Mouse (Mus musculus) MEL (cell line): ENCODE measurements around the gene Rnf166. TPM values are rescaled to one million over a fixed set of nuclear protein-coding genes. Genes with fewer than 3 reads are reported as not detected.

Experiments used
- DNase-seq: peaks from one replicate; pipeline ENCODE4 v3.0.0; 2011; ENCODE audit warnings: low read depth, low spot score
- H3K27ac ChIP-seq: 2 replicates; pipeline ENCODE4 v1.5.1; 2012; ENCODE audit warnings: low read depth, mild to moderate bottlenecking, control low read depth, low read length, moderate library complexity; ENCODE audit not compliant: control insufficient read depth
- H3K27me3 ChIP-seq, 2 experiments: fragments of 150-350 bp in 1 of 2; sonication (generic) in 1 of 2; 2 replicates each; pipeline ENCODE4 v1.6.1; 2012; ENCODE audit warnings: low read length in 2 of 2, mild to moderate bottlenecking in 2 of 2, improper control_type of control experiment in 1 of 2, moderate library complexity in 1 of 2; ENCODE audit not compliant: insufficient read depth in 2 of 2, control insufficient read depth in 1 of 2
- H3K36me3 ChIP-seq, 2 experiments: 2 replicates each; pipeline ENCODE4 v1.6.1; 2012 to 2014; ENCODE audit warnings: low read length in 2 of 2, improper control_type of control experiment in 1 of 2, inconsistent platforms in 1 of 2, mild to moderate bottlenecking in 1 of 2; ENCODE audit not compliant: insufficient read depth in 2 of 2, control insufficient read depth in 1 of 2
- H3K4me1 ChIP-seq, 2 experiments: fragments of 150-350 bp in 1 of 2; sonication (generic) in 1 of 2; 2 replicates each; pipeline ENCODE4 v1.6.1; 2012; ENCODE audit warnings: low read length in 2 of 2, improper control_type of control experiment in 1 of 2, mild to moderate bottlenecking in 1 of 2; ENCODE audit not compliant: insufficient read depth in 2 of 2, control insufficient read depth in 1 of 2
- H3K4me3 ChIP-seq, 2 experiments: fragments of 150-350 bp in 1 of 2; sonication (generic) in 1 of 2; 2 replicates each; pipeline ENCODE4 v1.5.1; 2012; ENCODE audit warnings: low read depth in 2 of 2, low read length in 2 of 2, mild to moderate bottlenecking in 2 of 2, moderate library complexity in 2 of 2, control low read depth in 1 of 2, improper control_type of control experiment in 1 of 2; ENCODE audit not compliant: control insufficient read depth in 1 of 2, insufficient read depth in 1 of 2
- H3K79me2 ChIP-seq: 2 replicates; pipeline ENCODE4 v1.6.1; 2012; ENCODE audit warnings: mild to moderate bottlenecking, low read length, moderate library complexity; ENCODE audit not compliant: control insufficient read depth, poor library complexity, insufficient read depth
- H3K9ac ChIP-seq: 2 replicates; pipeline ENCODE4 v1.6.1; 2012; ENCODE audit warnings: low read depth, mild to moderate bottlenecking, control low read depth, low read length, moderate library complexity; ENCODE audit not compliant: control insufficient read depth, poor library complexity, severe bottlenecking
- H3K9me3 ChIP-seq: fragments of 150-350 bp; sonication (generic); replicated peaks from 2 replicates; pipeline ENCODE4 v1.6.1; 2012; ENCODE audit warnings: mild to moderate bottlenecking, low read length, improper control_type of control experiment, moderate library complexity; ENCODE audit not compliant: insufficient read depth
- CTCF ChIP-seq, 3 experiments: IDR thresholded peaks in 2 of 3; conservative IDR thresholded peaks in 1 of 3; 2 replicates each; pipeline ENCODE4 v1.5.1; 2011 to 2012; ENCODE audit warnings: low read length in 3 of 3, low read depth in 2 of 3, mild to moderate bottlenecking in 2 of 3, improper control_type of control experiment in 1 of 3, inconsistent platforms in 1 of 3, mixed read lengths in 1 of 3, moderate library complexity in 1 of 3; ENCODE audit not compliant: control insufficient read depth in 1 of 3, insufficient read depth in 1 of 3, poor library complexity in 1 of 3, severe bottlenecking in 1 of 3
- ELF1 ChIP-seq: IDR thresholded peaks from 2 replicates; pipeline ENCODE4 v1.6.1; 2014; ENCODE audit warnings: low read depth, mild to moderate bottlenecking, inconsistent platforms, low read length, improper control_type of control experiment, moderate library complexity
- ETS1 ChIP-seq: IDR thresholded peaks from 2 replicates; pipeline ENCODE4 v1.6.1; 2012; ENCODE audit warnings: low read depth, mild to moderate bottlenecking, inconsistent platforms, low read length, improper control_type of control experiment, moderate library complexity
- HCFC1 ChIP-seq: IDR thresholded peaks from 2 replicates; pipeline ENCODE4 v1.6.1; 2012; ENCODE audit warnings: low read depth, mild to moderate bottlenecking, inconsistent platforms, low read length, improper control_type of control experiment, moderate library complexity
- MAX ChIP-seq: IDR thresholded peaks from 2 replicates; pipeline ENCODE4 v1.6.1; 2011; ENCODE audit warnings: low read length, improper control_type of control experiment
- MXI1 ChIP-seq: IDR thresholded peaks from 2 replicates; pipeline ENCODE4 v1.6.1; 2011; ENCODE audit warnings: mild to moderate bottlenecking, low read depth, low read length, improper control_type of control experiment
- MYC ChIP-seq: IDR thresholded peaks from 2 replicates; pipeline ENCODE4 v1.6.1; 2011; ENCODE audit warnings: low read depth, mild to moderate bottlenecking, low read length, improper control_type of control experiment, moderate library complexity
- NELFE ChIP-seq: IDR thresholded peaks from 2 replicates; pipeline ENCODE4 v1.6.1; 2011; ENCODE audit warnings: low read depth, low read length, improper control_type of control experiment
- NRF1 ChIP-seq: IDR thresholded peaks from 2 replicates; pipeline ENCODE4 v1.6.1; 2014; ENCODE audit warnings: low read depth, mild to moderate bottlenecking, inconsistent platforms, low read length, improper control_type of control experiment, moderate library complexity; ENCODE audit not compliant: poor library complexity, insufficient read depth, severe bottlenecking
- POLR2A ChIP-seq, 2 experiments: IDR thresholded peaks; 2 replicates each; pipeline ENCODE4 v1.6.1; 2011 to 2012; ENCODE audit warnings: low read length in 2 of 2, mild to moderate bottlenecking in 2 of 2, control low read depth in 1 of 2, improper control_type of control experiment in 1 of 2, low read depth in 1 of 2, moderate library complexity in 1 of 2; ENCODE audit not compliant: control insufficient read depth in 1 of 2, insufficient read depth in 1 of 2, poor library complexity in 1 of 2
- POLR2AphosphoS2 ChIP-seq: IDR thresholded peaks from 2 replicates; pipeline ENCODE4 v1.6.1; 2011; ENCODE audit warnings: low read length, improper control_type of control experiment
- POLR2AphosphoS5 ChIP-seq: IDR thresholded peaks from 2 replicates; pipeline ENCODE4 v1.6.1; 2012; ENCODE audit warnings: low read depth, borderline replicate concordance, mild to moderate bottlenecking, inconsistent platforms, low read length, moderate library complexity, mixed read lengths
- SIN3A ChIP-seq: IDR thresholded peaks from 2 replicates; pipeline ENCODE4 v1.6.1; 2012; ENCODE audit warnings: low read length, improper control_type of control experiment, inconsistent platforms
- SMC3 ChIP-seq: IDR thresholded peaks from 2 replicates; pipeline ENCODE4 v1.6.1; 2011; ENCODE audit warnings: low read depth, low read length, improper control_type of control experiment
- TAL1 ChIP-seq: IDR thresholded peaks from 2 replicates; pipeline ENCODE4 v1.6.1; 2012; ENCODE audit warnings: mild to moderate bottlenecking, inconsistent platforms, low read length, moderate library complexity, mixed read lengths
- TBP ChIP-seq: IDR thresholded peaks from 2 replicates; pipeline ENCODE4 v1.8.0; 2011; ENCODE audit warnings: low read depth, low read length, improper control_type of control experiment
- TCF12 ChIP-seq: IDR thresholded peaks from 2 replicates; pipeline ENCODE4 v1.6.1; 2014; ENCODE audit warnings: low read depth, mild to moderate bottlenecking, inconsistent platforms, low read length, improper control_type of control experiment, moderate library complexity
- USF1 ChIP-seq: IDR thresholded peaks from 2 replicates; pipeline ENCODE4 v1.6.1; 2014; ENCODE audit warnings: low read depth, mild to moderate bottlenecking, inconsistent platforms, low read length, improper control_type of control experiment, moderate library complexity
- USF2 ChIP-seq, 2 experiments: IDR thresholded peaks; 2 replicates each; pipeline ENCODE4 v1.6.1; 2011 to 2012; ENCODE audit warnings: improper control_type of control experiment in 2 of 2, low read length in 2 of 2, borderline replicate concordance in 1 of 2, inconsistent platforms in 1 of 2, low read depth in 1 of 2, mild to moderate bottlenecking in 1 of 2; ENCODE audit not compliant: insufficient read depth in 1 of 2
- ZC3H11A ChIP-seq: IDR thresholded peaks from 2 replicates; pipeline ENCODE4 v1.6.1; 2012; ENCODE audit warnings: low read depth, mild to moderate bottlenecking, inconsistent platforms, low read length, improper control_type of control experiment
- polyA plus RNA-seq, 2 experiments: library from polyadenylated mRNA; stranded (reverse) in 1 of 2; unstranded in 1 of 2; fragments of >175 nt in 1 of 2; fragments of >200 nt in 1 of 2; gene quantifications; 2 replicates each; pipeline versions ENCODE4 v1.2.1 to v1.2.4; 2012; ENCODE audit warnings: low replicate concordance in 2 of 2, low read depth in 1 of 2; ENCODE audit not compliant: insufficient read length in 2 of 2, insufficient read depth in 1 of 2, missing spikeins in 1 of 2
- total RNA-seq: library from RNA; depleted of rRNA; stranded (reverse); fragments of 300-350 nt; gene quantifications from 2 replicates; pipeline ENCODE4 v1.2.3, GENCODE M21; 2012

Gene Rnf166
- total and polyA plus RNA-seq, 3 experiments: 18.6 to 37.7 TPM; not detected in 1

GRCm38 (mm10) chr8:122443262-122444006 is 32.4 kb downstream of the Rnf166 start, which contains the start of gene Mvd:
Mvd (minus strand) TSS chr8:122443422.
- H3K9ac ChIP-seq: peak within 1 kb of the TSS; percentile 76
- H3K4me3 ChIP-seq: peak within 1 kb of the TSS; percentile 76 to 82
- H3K27ac ChIP-seq: peak within 1 kb of the TSS; percentile 74
- H3K9me3 ChIP-seq: no peaks in the 10 kb centered on the region
- TF ChIP-seq TAL1 (no peak), MXI1 (peak; percentile 53), USF2 (IDR thresholded peaks at IDR 0.05; ENCODE audit: borderline replicate concordance in 1 of 2, insufficient read depth in 1 of 2, low read depth in 1 of 2, low read length in 2 of 2) (no peak), ZC3H11A (no peak), MYC (peak; percentile 43; the same call in 1 of the 2 replicates), POLR2AphosphoS2 (peak; percentile 79; the same call in 1 of the 2 replicates), NELFE (peak; percentile 87), TCF12 (0 out of 2 replicates have a peak, but pooled peaks have one; percentile 22), POLR2AphosphoS5 (no peak), SIN3A (peak; percentile 66), ELF1 (peak; percentile 52; the same call in 1 of the 2 replicates), HCFC1 (peak; percentile 59; the same call in 1 of the 2 replicates), CTCF (IDR thresholded peaks at IDR 0.05 in 2 of 3, conservative IDR thresholded peaks at IDR 0.05 in 1 of 3; ENCODE audit: control insufficient read depth in 1 of 3, insufficient read depth in 1 of 3, low read depth in 2 of 3, low read length in 3 of 3, poor library complexity in 1 of 3, severe bottlenecking in 1 of 3) (no peak; a peak in 1 of 6 replicates), USF1 (peak; percentile 56; the same call in 1 of the 2 replicates), POLR2A (IDR thresholded peaks at IDR 0.05; ENCODE audit: control insufficient read depth in 1 of 2, insufficient read depth in 1 of 2, low read depth in 1 of 2, low read length in 2 of 2, poor library complexity in 1 of 2) (peak; percentile 66 to 92; a peak in 3 of 4 replicates), MAX (peak; percentile 58; the same call in 1 of the 2 replicates), ETS1 (no peak), TBP (peak; percentile 67), SMC3 (0 out of 2 replicates have a peak, but pooled peaks have one; percentile 3), NRF1 (peak; percentile 98)
- no peaks in the 10 kb centered on the region for H3K36me3 ChIP-seq
- peak; percentile 99 for DNase-seq
- H3K27me3 ChIP-seq: no peaks in the 10 kb centered on the region
- H3K79me2 ChIP-seq: 0 out of 2 replicates have a peak, but pooled peaks cover 3% of the 10 kb centered on the region
- peaks cover 0 to 3% of the 10 kb centered on the region in 2 experiments; a peak in 1 of 4 replicates for H3K4me1 ChIP-seq
